Mouse (Mus musculus) ES-Bruce4 (cell line): ENCODE measurements around the gene Cpox.

Source experiments
- CTCF ChIP-seq: IDR thresholded peaks from one replicate; pipeline ENCODE4 v1.8.1; 2011; ENCODE audit warnings: low read depth, low read length
- POLR2A ChIP-seq: IDR thresholded peaks from one replicate; pipeline ENCODE4 v1.8.1; 2011; ENCODE audit warnings: low read length; ENCODE audit not compliant: insufficient read depth

DNA sequence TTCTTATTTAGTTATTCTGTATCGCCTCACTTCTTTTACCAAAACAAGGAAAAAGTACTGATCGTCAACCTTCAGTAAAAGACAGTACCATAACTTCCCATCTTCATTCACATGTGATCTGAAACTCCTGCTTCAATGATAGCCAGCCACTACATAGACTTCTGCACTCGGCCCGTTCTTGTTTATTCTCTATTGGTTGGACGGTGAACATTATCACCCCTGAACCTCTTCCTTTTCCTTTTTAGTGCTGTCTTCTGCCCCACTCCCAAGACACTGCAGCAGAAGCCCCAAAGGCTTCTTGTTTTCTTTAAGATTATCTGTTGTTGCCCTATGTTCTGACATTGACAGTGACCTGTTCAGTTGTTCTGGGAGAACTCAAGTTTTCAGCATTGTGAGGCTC is 41.1 kb upstream of the Cpox start:
- TF ChIP-seq CTCF (no peak), POLR2A (no peak)
